Mouse (Mus musculus) stomach, embryonic 14.5 days (tissue): ENCODE data around the gene Plekhg3. TPM values are rescaled to one million over a fixed set of nuclear protein-coding genes. Genes with fewer than 3 reads are reported as not detected.

Source experiments
- ATAC-seq: fragments of 200-750 bp; cut with Nextera tagmentation; 2 replicates; pipeline ENCODE4 v1.8.0; 2017; ENCODE audit warnings: low read depth, moderate TSS enrichment; ENCODE audit not compliant: insufficient number of reproducible peaks, insufficient read depth, low FRiP score
- H3K27ac ChIP-seq: fragments of 300-500 bp; sonication (generic); 2 replicates; pipeline ENCODE4 v1.5.1; 2014; ENCODE audit warnings: mild to moderate bottlenecking, low read length, moderate library complexity, mixed read lengths
- H3K27me3 ChIP-seq: fragments of 300-500 bp; sonication (generic); 2 replicates; pipeline ENCODE4 v1.6.1; 2014; ENCODE audit warnings: low read length, control low read depth, mixed read lengths; ENCODE audit not compliant: control insufficient read depth, insufficient read depth
- H3K36me3 ChIP-seq: fragments of 300-500 bp; sonication (generic); 2 replicates; pipeline ENCODE4 v1.6.1; 2014; ENCODE audit warnings: mild to moderate bottlenecking, control low read depth, low read length, moderate library complexity, mixed read lengths; ENCODE audit not compliant: control insufficient read depth, insufficient read depth
- H3K4me1 ChIP-seq: fragments of 300-500 bp; sonication (generic); 2 replicates; pipeline ENCODE4 v1.6.1; 2014; ENCODE audit warnings: low read length, control low read depth, mixed read lengths; ENCODE audit not compliant: control insufficient read depth, insufficient read depth
- H3K4me2 ChIP-seq: fragments of 300-500 bp; sonication (generic); replicated peaks from 2 replicates; pipeline ENCODE4 v1.6.1; 2014; ENCODE audit warnings: low read depth, low read length, control low read depth
- H3K4me3 ChIP-seq: fragments of 300-500 bp; sonication (generic); 2 replicates; pipeline ENCODE4 v1.5.1; 2014; ENCODE audit warnings: low read depth, low read length, control low read depth
- H3K9ac ChIP-seq: fragments of 300-500 bp; sonication (generic); replicated peaks from 2 replicates; pipeline ENCODE4 v1.6.1; 2014; ENCODE audit warnings: low read depth, mild to moderate bottlenecking, control low read depth, low read length, moderate library complexity, mixed read lengths
- H3K9me3 ChIP-seq: fragments of 300-500 bp; sonication (generic); 2 replicates; pipeline ENCODE4 v1.6.1; 2016; ENCODE audit warnings: low read depth, low read length, control low read depth; ENCODE audit not compliant: control insufficient read depth
- WGBS: fragments of 180-500 bp; shearing (Covaris S2); extraction: QIAGEN DNeasy Blood & Tissue Kit; methylation state at CpG from one replicate; pipeline ENCODE4 v1.1.7; 2014; 5-methylcytosine and 5-hydroxymethylcytosine counted together
- polyA plus RNA-seq: library from polyadenylated mRNA; unstranded; fragments of >200 nt; fragmentation: Nextera tagmentation; extraction: Ambion mirVana; gene quantifications from 2 replicates; pipeline ENCODE4 v1.2.1, GENCODE M21; 2014

Gene Plekhg3
- polyA plus RNA-seq, 1 experiment from 2014 or later = 13.8 TPM

- Histone ChIP-seq H3K4me2 (no peak overlapping the region), H3K9ac (no peak overlapping the region), H3K36me3 (no peaks in the 10 kb centered on the region), H3K4me1 (peaks cover 15% of the 10 kb centered on the region), H3K4me3 (no peak overlapping the region), H3K27ac (no peak overlapping the region; the same call in 1 of the 2 replicates), H3K9me3 (no peaks in the 10 kb centered on the region), H3K27me3 (no peaks in the 10 kb centered on the region)
- 67% methylated on average over 15 of the region's 15 CpGs for WGBS
- no peak for ATAC-seq
Measured at GRCm38 (mm10) chr12:76597577-76598100, 66.9 kb downstream of the Plekhg3 start.

- Histone ChIP-seq H3K4me2 (no peak overlapping the region), H3K36me3 (no peaks in the 10 kb centered on the region), H3K9me3 (no peaks in the 10 kb centered on the region), H3K4me1 (peaks cover 15% of the 10 kb centered on the region), H3K27ac (no peak overlapping the region; the same call in 1 of the 2 replicates), H3K9ac (no peak overlapping the region), H3K4me3 (no peak overlapping the region), H3K27me3 (no peaks in the 10 kb centered on the region)
- no peak for ATAC-seq
- 71% methylated on average over 24 of the region's 24 CpGs for WGBS
Measured at GRCm38 (mm10) chr12:76598196-76598928, 67.7 kb downstream of the Plekhg3 start.

- Histone ChIP-seq H3K27me3 (no peaks in the 10 kb centered on the region), H3K4me1 (no peaks in the 10 kb centered on the region), H3K4me3 (no peak overlapping the region), H3K4me2 (no peak overlapping the region), H3K9me3 (no peaks in the 10 kb centered on the region), H3K9ac (no peak overlapping the region), H3K36me3 (no peaks in the 10 kb centered on the region), H3K27ac (no peak overlapping the region)
- ATAC-seq = no peak
- 69% methylated on average over 9 of the region's 9 CpGs for WGBS
Measured at GRCm38 (mm10) chr12:76603779-76604178, 73.1 kb downstream of the Plekhg3 start.

- WGBS = 74% methylated on average over 4 of the region's 4 CpGs
- no peak overlapping the region for H3K9ac ChIP-seq
- no peak overlapping the region for H3K27ac ChIP-seq
- no peaks in the 10 kb centered on the region for H3K9me3 ChIP-seq
- H3K36me3 ChIP-seq = no peaks in the 10 kb centered on the region
- no peaks in the 10 kb centered on the region for H3K27me3 ChIP-seq
- no peak overlapping the region for H3K4me3 ChIP-seq
- no peak overlapping the region for H3K4me2 ChIP-seq
- ATAC-seq = no peak
- no peaks in the 10 kb centered on the region for H3K4me1 ChIP-seq
Measured at GRCm38 (mm10) chr12:76604546-76604945, 73.9 kb downstream of the Plekhg3 start.

- ATAC-seq = no peak
- H3K4me2 ChIP-seq = no peak overlapping the region
- H3K4me3 ChIP-seq = no peak overlapping the region
- 58% methylated on average over 3 of the region's 3 CpGs for WGBS
- H3K27ac ChIP-seq = no peak overlapping the region
- H3K27me3 ChIP-seq = no peaks in the 10 kb centered on the region
- H3K36me3 ChIP-seq = no peaks in the 10 kb centered on the region
- H3K9me3 ChIP-seq = no peaks in the 10 kb centered on the region
- H3K4me1 ChIP-seq = no peaks in the 10 kb centered on the region
- H3K9ac ChIP-seq = no peak overlapping the region
Measured at GRCm38 (mm10) chr12:76605837-76606236, 75.1 kb downstream of the Plekhg3 start.

- no peaks in the 10 kb centered on the region for H3K27me3 ChIP-seq
- WGBS = 84% methylated on average over 11 of the region's 11 CpGs
Measured at GRCm38 (mm10) chr12:76608241-76608640, 77.5 kb downstream of the Plekhg3 start.

GRCm38 (mm10) chr12:76608997-76609565, 78.4 kb downstream of the Plekhg3 start:
- H3K9me3 ChIP-seq = no peaks in the 10 kb centered on the region
- 67% methylated on average over 15 of the region's 15 CpGs for WGBS
- no peak overlapping the region for H3K27ac ChIP-seq
- no peak for ATAC-seq
- H3K9ac ChIP-seq = no peak overlapping the region
- no peaks in the 10 kb centered on the region for H3K36me3 ChIP-seq
- H3K4me3 ChIP-seq = no peak overlapping the region
- no peaks in the 10 kb centered on the region for H3K4me1 ChIP-seq
- no peaks in the 10 kb centered on the region for H3K27me3 ChIP-seq
- no peak overlapping the region for H3K4me2 ChIP-seq

More at GRCm38 (mm10) chr12:76608241-76608640, 77.5 kb downstream of the Plekhg3 start:
- Histone ChIP-seq H3K9ac (no peak overlapping the region), H3K9me3 (no peaks in the 10 kb centered on the region), H3K4me1 (no peaks in the 10 kb centered on the region), H3K4me2 (no peak overlapping the region), H3K4me3 (no peak overlapping the region), H3K36me3 (no peaks in the 10 kb centered on the region), H3K27ac (no peak overlapping the region)
- ATAC-seq = no peak

GRCm38 (mm10) chr12:76612621-76613020, 81.9 kb downstream of the Plekhg3 start:
- H3K27ac ChIP-seq = no peak overlapping the region
- H3K4me2 ChIP-seq = no peak overlapping the region
- H3K4me3 ChIP-seq = no peak overlapping the region
- no peaks in the 10 kb centered on the region for H3K4me1 ChIP-seq
- WGBS = 82% methylated on average over 12 of the region's 12 CpGs
- no peaks in the 10 kb centered on the region for H3K27me3 ChIP-seq
- H3K9me3 ChIP-seq = no peaks in the 10 kb centered on the region
- H3K9ac ChIP-seq = no peak overlapping the region
- no peaks in the 10 kb centered on the region for H3K36me3 ChIP-seq
- ATAC-seq = no peak
